Mouse (Mus musculus): ENCODE results near the gene Cand1. TPM values are rescaled to one million over a fixed set of nuclear protein-coding genes. Genes with fewer than 3 reads are reported as not detected.

Cand1 gene
- 97.1 TPM for polyA plus RNA-seq (2014; fragmentation: Illumina TruSeq; extraction: RNeasy Lipid Tissue Mini Kit (QIAGEN cat#74804); ENCODE audit: low read depth, low replicate concordance)

DNA sequence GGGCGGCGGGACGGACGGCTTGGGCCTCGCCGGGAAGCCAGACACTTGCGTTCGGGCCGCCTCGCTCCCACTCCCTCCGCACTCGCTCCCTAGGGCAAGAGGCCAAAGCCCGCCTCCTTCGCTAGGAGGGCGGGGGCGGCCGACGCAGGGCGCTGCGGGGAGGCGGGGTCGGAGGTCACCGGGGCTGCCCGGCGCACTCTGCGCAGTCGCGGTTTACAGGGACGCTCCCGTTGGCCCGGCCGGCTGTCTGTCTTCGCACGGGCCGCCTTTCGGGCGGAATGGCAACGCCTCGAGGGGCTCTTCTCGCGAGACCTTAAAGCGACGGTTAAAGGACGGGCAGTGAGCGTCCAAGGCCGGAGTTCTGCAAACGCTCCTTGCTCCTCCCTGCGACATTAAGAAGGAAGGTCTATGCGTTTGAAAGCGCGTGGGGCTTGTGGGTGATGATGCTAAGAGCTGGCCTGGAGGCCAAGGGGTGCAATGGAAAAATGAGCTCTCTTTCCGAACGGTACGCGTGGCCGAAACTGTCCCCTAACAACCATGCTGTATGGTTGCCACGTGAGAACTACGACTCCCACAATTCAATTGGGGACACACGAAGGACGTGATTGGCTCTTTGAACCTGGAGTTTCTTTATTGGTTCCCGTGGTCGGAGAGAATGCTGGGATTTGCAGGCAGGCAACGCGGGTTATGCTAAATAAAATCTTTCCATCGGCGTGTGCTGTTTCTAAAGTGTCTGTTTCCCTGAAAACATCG is at the start of gene Cand1:
Cand1 (minus strand) TSS at position 87 of the 753 bp plus-strand sequence.

Other genes with a start within 250 kb of the Cand1 start
- gene Grip1, start 213.8 kb upstream of the Cand1 start, polyA plus RNA-seq (2014; fragmentation: Illumina TruSeq; extraction: RNeasy Lipid Tissue Mini Kit (QIAGEN cat#74804); ENCODE audit: low read depth, low replicate concordance): 71.0 TPM

Data from testis, adult 10 weeks (tissue).